Mouse (Mus musculus) forebrain, postnatal 0 days (tissue): ENCODE data around the gene Sox5. TPM values are rescaled to one million over a fixed set of nuclear protein-coding genes. Genes with fewer than 3 reads are reported as not detected.

Source experiments
- ATAC-seq: fragments of 200-750 bp; cut with Nextera tagmentation; 2 replicates; pipeline ENCODE4 v1.8.0; 2017; ENCODE audit warnings: mild to moderate bottlenecking, moderate library complexity
- DNase-seq: peaks from one replicate; pipeline ENCODE4 v3.0.0-alpha.2; 2015
- H3K27ac ChIP-seq: fragments of 300-500 bp; sonication (generic); 2 replicates; pipeline ENCODE4 v1.5.1; 2014; ENCODE audit warnings: low read depth, mild to moderate bottlenecking, antibody characterized with exemption, low read length, moderate library complexity, mixed read lengths
- H3K27me3 ChIP-seq: fragments of 300-500 bp; sonication (generic); 2 replicates; pipeline ENCODE4 v1.6.1; 2014; ENCODE audit warnings: mild to moderate bottlenecking, low read length, mixed read lengths; ENCODE audit not compliant: insufficient read depth
- H3K36me3 ChIP-seq: fragments of 300-500 bp; sonication (generic); 2 replicates; pipeline ENCODE4 v1.6.1; 2014; ENCODE audit warnings: mild to moderate bottlenecking, moderate library complexity; ENCODE audit not compliant: insufficient read depth
- H3K4me1 ChIP-seq: fragments of 300-500 bp; sonication (generic); 2 replicates; pipeline ENCODE4 v1.6.1; 2014; ENCODE audit warnings: antibody characterized with exemption; ENCODE audit not compliant: insufficient read depth
- H3K4me2 ChIP-seq: fragments of 300-500 bp; sonication (generic); 2 replicates; pipeline ENCODE4 v1.6.1; 2014; ENCODE audit warnings: low read depth, mild to moderate bottlenecking, moderate library complexity
- H3K4me3 ChIP-seq: fragments of 300-500 bp; sonication (generic); 2 replicates; pipeline ENCODE4 v1.5.1; 2014; ENCODE audit warnings: low read depth, low read length, mixed read lengths
- H3K9ac ChIP-seq: fragments of 300-500 bp; sonication (generic); 2 replicates; pipeline ENCODE4 v1.6.1; 2014; ENCODE audit warnings: mild to moderate bottlenecking
- H3K9me3 ChIP-seq: fragments of 300-500 bp; sonication (generic); 2 replicates; pipeline ENCODE4 v1.6.1; 2016; ENCODE audit warnings: low read length
- CTCF ChIP-seq: sonication (generic); IDR thresholded peaks from 2 replicates; pipeline ENCODE4 v1.5.1; 2016; ENCODE audit warnings: antibody characterized with exemption, control low read depth, low read depth
- WGBS: fragments of 180-500 bp; shearing (Covaris S2); extraction: QIAGEN DNeasy Blood & Tissue Kit; methylation state at CpG from one replicate; pipeline ENCODE4 v1.1.7; 2014; 5-methylcytosine and 5-hydroxymethylcytosine counted together
- polyA plus RNA-seq: library from polyadenylated mRNA; unstranded; fragments of >200 nt; fragmentation: Nextera tagmentation; extraction: Ambion mirVana; gene quantifications from 2 replicates; pipeline ENCODE4 v1.2.1, GENCODE M21; 2015
- total RNA-seq: library from RNA; depleted of rRNA; stranded (reverse); fragments of >200 nt; gene quantifications from 2 replicates; pipeline ENCODE4 v1.2.3, GENCODE M21; 2014

Sox5 gene
- total and polyA plus RNA-seq, 2 experiments from 2014 or later: 31.6 to 62.8 TPM

DNA sequence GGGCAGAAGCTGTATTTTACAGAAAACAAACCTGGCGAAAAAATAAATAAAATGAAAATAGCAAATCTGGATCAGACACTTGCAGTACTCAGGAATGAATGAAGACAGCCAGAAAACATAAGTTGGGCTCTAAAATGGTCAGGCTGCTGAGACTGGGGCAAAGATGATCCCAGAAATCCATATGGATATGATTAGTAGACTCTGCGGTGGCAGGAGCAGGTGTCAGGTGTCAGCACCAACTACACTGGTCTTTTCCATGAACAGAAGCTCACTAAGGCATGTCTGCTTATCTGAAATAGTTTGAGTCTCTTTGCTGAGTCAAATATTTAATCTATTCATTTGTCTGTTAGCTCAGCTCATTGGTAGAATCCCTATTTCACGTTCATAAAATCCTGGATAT lies 602.7 kb downstream of the Sox5 start:
- no peaks in the 10 kb centered on the region for H3K36me3 ChIP-seq
- ATAC-seq: no peak
- no peaks in the 10 kb centered on the region for H3K9me3 ChIP-seq
- no peaks in the 10 kb centered on the region for H3K27me3 ChIP-seq
- DNase-seq: no peak
- H3K27ac ChIP-seq: no peak overlapping the region
- peaks cover 6% of the 10 kb centered on the region for H3K4me1 ChIP-seq
- no peak overlapping the region for H3K4me3 ChIP-seq
- 82% methylated on average over 3 of the region's 3 CpGs for WGBS
- H3K9ac ChIP-seq: no peak overlapping the region
- TF ChIP-seq CTCF: no peak
- no peak overlapping the region for H3K4me2 ChIP-seq

DNA sequence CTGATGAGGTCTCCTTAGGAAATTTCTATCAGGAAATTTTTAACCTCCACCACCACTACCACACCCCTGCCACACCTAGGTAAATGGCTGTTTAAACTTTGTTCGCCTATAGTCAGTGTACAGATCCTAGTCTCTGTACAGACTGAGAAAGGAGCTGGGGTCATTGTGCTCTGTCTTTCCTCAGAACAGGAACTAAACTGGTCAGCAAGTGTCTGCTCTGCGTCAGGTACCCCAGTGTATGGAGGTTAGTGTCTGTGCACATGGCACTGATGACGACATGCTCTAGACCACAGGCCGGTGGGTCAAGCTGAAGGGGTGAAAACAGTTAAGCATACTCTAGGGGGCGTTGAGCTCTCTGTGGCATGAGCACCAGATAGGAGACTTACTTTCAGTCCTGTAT lies 605.1 kb downstream of the Sox5 start:
- no peaks in the 10 kb centered on the region for H3K36me3 ChIP-seq
- H3K9ac ChIP-seq: no peak overlapping the region
- H3K4me2 ChIP-seq: no peak overlapping the region
- H3K27ac ChIP-seq: no peak overlapping the region
- DNase-seq (no peak), ATAC-seq (no peak)
- H3K9me3 ChIP-seq: no peaks in the 10 kb centered on the region
- no peak for TF ChIP-seq CTCF
- WGBS: 94% methylated on average over 5 of the region's 5 CpGs
- peaks cover 6% of the 10 kb centered on the region for H3K4me1 ChIP-seq
- no peaks in the 10 kb centered on the region for H3K27me3 ChIP-seq
- H3K4me3 ChIP-seq: no peak overlapping the region

DNA sequence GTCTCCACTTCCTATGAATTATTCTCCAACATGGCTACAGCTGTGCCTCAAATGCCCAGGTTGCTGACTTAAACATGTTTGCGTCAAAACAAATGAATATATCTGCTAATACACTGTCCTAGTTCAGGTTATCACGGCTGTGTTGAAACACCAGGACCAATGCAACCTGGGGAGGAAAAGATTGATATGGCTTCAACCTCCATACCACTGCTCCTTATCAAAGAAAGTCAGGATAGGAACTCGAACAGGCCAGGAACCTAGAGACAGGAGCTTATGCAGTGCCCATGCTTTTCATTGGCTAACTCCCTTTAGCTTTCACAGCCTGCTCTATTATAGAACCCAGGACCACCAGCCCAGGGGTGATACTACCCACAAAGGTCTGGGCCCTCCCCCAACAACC lies 606.2 kb downstream of the Sox5 start:
- 94% methylated on average over 3 of the region's 3 CpGs for WGBS
- no peak for ATAC-seq

DNA sequence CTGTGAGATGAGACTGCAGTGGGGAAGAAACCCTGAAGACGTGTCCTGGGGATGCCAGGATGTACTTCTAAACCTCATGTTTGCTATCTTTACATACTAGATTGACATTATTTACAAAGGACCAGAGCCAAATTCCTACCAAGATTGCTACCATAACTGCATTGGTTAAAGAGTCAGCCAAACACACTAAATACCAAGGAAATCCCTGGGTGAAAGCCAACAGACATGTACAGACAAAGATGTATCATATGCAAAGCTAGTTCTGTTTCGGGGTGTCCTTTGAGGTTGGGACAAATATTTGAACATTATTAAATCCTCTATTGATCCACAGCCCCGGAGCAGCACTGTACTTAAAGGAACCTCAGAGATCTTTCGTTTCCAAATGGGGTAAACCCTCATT lies 611.2 kb downstream of the Sox5 start:
- no peak overlapping the region for H3K4me2 ChIP-seq
- no peak overlapping the region for H3K4me3 ChIP-seq
- DNase-seq (no peak), ATAC-seq (no peak)
- H3K27me3 ChIP-seq: no peaks in the 10 kb centered on the region
- no peaks in the 10 kb centered on the region for H3K9me3 ChIP-seq
- TF ChIP-seq CTCF: no peak
- 55% methylated on average over 4 of the region's 4 CpGs for WGBS
- H3K4me1 ChIP-seq: no peaks in the 10 kb centered on the region; the same call in 1 of the 2 replicates
- no peaks in the 10 kb centered on the region for H3K36me3 ChIP-seq
- no peak overlapping the region for H3K27ac ChIP-seq
- H3K9ac ChIP-seq: no peak overlapping the region

More for the DNA sequence above, 606.2 kb downstream of the Sox5 start:
- Histone ChIP-seq H3K9me3 (no peaks in the 10 kb centered on the region), H3K4me2 (no peak overlapping the region), H3K4me1 (no peaks in the 10 kb centered on the region; the same call in 1 of the 2 replicates), H3K27me3 (no peaks in the 10 kb centered on the region), H3K36me3 (no peaks in the 10 kb centered on the region), H3K9ac (no peak overlapping the region), H3K27ac (no peak overlapping the region), H3K4me3 (no peak overlapping the region)
- TF ChIP-seq CTCF: no peak
- DNase-seq: no peak

DNA sequence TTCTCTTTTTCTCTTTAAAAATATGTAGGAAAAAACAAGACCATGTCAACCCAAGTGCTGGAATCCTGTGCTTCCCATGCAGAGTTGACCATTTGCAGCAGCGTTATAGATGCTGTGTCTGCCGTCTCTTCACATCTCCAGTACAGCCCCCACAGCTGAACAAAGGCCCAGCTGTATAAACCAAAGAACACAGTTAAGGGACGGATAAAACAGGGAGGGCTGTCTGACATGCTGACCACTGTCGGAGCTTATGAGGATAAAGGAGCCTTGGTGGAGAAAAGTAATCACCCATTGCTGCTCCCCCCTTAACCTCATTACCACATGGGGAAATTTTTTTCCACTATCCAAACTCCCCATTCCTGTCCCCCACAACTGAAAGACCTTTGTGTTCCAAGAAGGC lies 612.0 kb downstream of the Sox5 start:
- ATAC-seq: no peak; the same call in 1 of the 2 replicates
- Histone ChIP-seq H3K4me2 (no peak overlapping the region), H3K27ac (no peak overlapping the region), H3K9ac (no peak overlapping the region), H3K4me3 (no peak overlapping the region), H3K27me3 (no peaks in the 10 kb centered on the region), H3K9me3 (no peaks in the 10 kb centered on the region), H3K36me3 (no peaks in the 10 kb centered on the region), H3K4me1 (no peaks in the 10 kb centered on the region; the same call in 1 of the 2 replicates)
- 26% methylated on average over 4 of the region's 4 CpGs for WGBS
- DNase-seq: no peak
- no peak for TF ChIP-seq CTCF

DNA sequence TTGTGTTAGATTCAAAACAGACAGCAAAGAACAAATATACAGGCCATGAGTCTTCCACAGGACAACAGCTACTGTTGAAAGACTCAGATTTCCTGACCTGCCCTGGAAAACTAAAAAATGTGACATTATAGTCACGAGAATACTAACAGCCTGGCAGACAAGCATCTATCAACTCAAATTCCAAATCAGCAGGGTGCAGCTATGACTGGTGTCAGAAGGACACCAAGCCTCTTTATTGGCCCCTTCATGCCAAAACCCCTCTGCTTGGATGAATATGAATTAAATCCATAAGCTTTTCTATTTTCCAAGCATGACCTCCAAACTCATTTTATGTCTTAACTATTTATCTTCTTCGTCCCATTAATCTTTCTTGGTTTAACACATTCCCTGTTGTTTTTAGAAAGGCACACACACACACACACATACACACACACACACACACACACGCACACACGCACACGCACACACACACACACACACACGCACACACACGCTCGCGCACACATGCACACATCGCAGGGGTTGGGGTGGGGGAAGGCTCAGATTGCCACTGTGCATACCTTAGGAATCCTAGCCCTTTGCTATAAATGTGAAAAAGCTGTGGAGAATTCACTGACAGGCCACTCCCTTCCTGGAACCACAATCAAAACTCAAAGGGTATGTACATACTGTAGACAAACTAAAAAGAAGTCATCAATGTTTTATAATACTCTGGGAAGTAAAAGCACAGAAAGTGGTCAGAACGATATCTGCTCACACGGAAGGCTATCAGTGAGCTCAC lies 612.9 kb downstream of the Sox5 start:
- Histone ChIP-seq H3K36me3 (no peaks in the 10 kb centered on the region), H3K4me3 (no peak overlapping the region), H3K27ac (no peak overlapping the region), H3K9ac (no peak overlapping the region), H3K27me3 (no peaks in the 10 kb centered on the region), H3K9me3 (no peaks in the 10 kb centered on the region), H3K4me2 (no peak overlapping the region), H3K4me1 (no peaks in the 10 kb centered on the region)
- no peak for TF ChIP-seq CTCF
- DNase-seq: no peak
- no peak for ATAC-seq
- 85% methylated on average over 12 of the region's 12 CpGs for WGBS

DNA sequence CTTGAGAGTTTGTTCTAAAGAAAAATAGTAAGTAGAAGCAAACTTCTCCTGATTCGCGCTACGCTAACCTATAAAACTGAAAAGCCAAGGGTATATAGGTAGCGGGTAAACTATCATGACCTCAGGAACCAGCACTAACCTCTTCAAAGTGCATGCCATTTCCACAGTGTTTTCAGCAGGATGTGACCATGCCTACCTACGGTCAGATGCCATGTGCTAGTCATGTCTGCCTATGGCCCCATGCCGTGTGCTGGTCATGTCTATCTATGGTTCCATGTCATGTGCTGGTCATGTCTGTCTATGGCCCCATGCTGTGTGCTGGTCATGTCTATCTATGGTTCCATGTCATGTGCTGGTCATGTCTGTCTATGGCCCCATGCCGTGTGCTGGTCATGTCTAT lies 614.7 kb downstream of the Sox5 start:
- no peak overlapping the region for H3K4me3 ChIP-seq
- H3K4me1 ChIP-seq: no peaks in the 10 kb centered on the region
- no peak overlapping the region for H3K4me2 ChIP-seq
- no peaks in the 10 kb centered on the region for H3K36me3 ChIP-seq
- H3K27me3 ChIP-seq: no peaks in the 10 kb centered on the region
- DNase-seq (no peak), ATAC-seq (no peak)
- H3K9me3 ChIP-seq: no peaks in the 10 kb centered on the region
- 98% methylated on average over 7 of the region's 7 CpGs for WGBS
- no peak overlapping the region for H3K9ac ChIP-seq
- no peak for TF ChIP-seq CTCF
- no peak overlapping the region for H3K27ac ChIP-seq
